Mouse (Mus musculus) heart, embryonic 15.5 days (tissue): ENCODE results near the gene Uqcrq. TPM values are rescaled to one million over a fixed set of nuclear protein-coding genes. Genes with fewer than 3 reads are reported as not detected.

Experiments used
- ATAC-seq: fragments of 200-750 bp; cut with Nextera tagmentation; replicated peaks from 2 replicates; pipeline ENCODE4 v1.8.0; 2017; ENCODE audit warnings: low read depth, moderate TSS enrichment; ENCODE audit not compliant: insufficient number of reproducible peaks, insufficient read depth, low FRiP score
- H3K27ac ChIP-seq: fragments of 300-500 bp; sonication (generic); 2 replicates; pipeline ENCODE4 v1.5.1; 2015; ENCODE audit warnings: mild to moderate bottlenecking, inconsistent platforms
- H3K27me3 ChIP-seq: fragments of 300-500 bp; sonication (generic); 2 replicates; pipeline ENCODE4 v1.6.1; 2015; ENCODE audit warnings: inconsistent platforms
- H3K36me3 ChIP-seq: fragments of 300-500 bp; sonication (generic); 2 replicates; pipeline ENCODE4 v1.6.1; 2015; ENCODE audit warnings: mild to moderate bottlenecking, inconsistent platforms
- H3K4me1 ChIP-seq: fragments of 300-500 bp; sonication (generic); replicated peaks from 2 replicates; pipeline ENCODE4 v1.6.1; 2015; ENCODE audit warnings: inconsistent platforms
- H3K4me2 ChIP-seq: fragments of 300-500 bp; sonication (generic); 2 replicates; pipeline ENCODE4 v1.6.1; 2015; ENCODE audit warnings: inconsistent platforms, mild to moderate bottlenecking, moderate library complexity
- H3K4me3 ChIP-seq: fragments of 300-500 bp; sonication (generic); 2 replicates; pipeline ENCODE4 v1.5.1; 2015; ENCODE audit warnings: mild to moderate bottlenecking, inconsistent platforms
- H3K9ac ChIP-seq: fragments of 300-500 bp; sonication (generic); 2 replicates; pipeline ENCODE4 v1.6.1; 2015; ENCODE audit warnings: mild to moderate bottlenecking, inconsistent platforms
- H3K9me3 ChIP-seq: fragments of 300-500 bp; sonication (generic); replicated peaks from 2 replicates; pipeline ENCODE4 v1.6.1; 2016; ENCODE audit warnings: inconsistent platforms
- WGBS: fragments of 180-500 bp; shearing (Covaris S2); methylation state at CpG from one replicate; pipeline ENCODE4 v1.1.7; 2015; ENCODE audit warnings: mixed read lengths; 5-methylcytosine and 5-hydroxymethylcytosine counted together
- polyA plus RNA-seq: library from polyadenylated mRNA; unstranded; fragments of >200 nt; fragmentation: Nextera tagmentation; extraction: Ambion mirVana; gene quantifications from 2 replicates; pipeline ENCODE4 v1.2.1, GENCODE M21; 2015

Uqcrq gene
- 1,038 and 1,358 TPM in 2 replicates for polyA plus RNA-seq

DNA sequence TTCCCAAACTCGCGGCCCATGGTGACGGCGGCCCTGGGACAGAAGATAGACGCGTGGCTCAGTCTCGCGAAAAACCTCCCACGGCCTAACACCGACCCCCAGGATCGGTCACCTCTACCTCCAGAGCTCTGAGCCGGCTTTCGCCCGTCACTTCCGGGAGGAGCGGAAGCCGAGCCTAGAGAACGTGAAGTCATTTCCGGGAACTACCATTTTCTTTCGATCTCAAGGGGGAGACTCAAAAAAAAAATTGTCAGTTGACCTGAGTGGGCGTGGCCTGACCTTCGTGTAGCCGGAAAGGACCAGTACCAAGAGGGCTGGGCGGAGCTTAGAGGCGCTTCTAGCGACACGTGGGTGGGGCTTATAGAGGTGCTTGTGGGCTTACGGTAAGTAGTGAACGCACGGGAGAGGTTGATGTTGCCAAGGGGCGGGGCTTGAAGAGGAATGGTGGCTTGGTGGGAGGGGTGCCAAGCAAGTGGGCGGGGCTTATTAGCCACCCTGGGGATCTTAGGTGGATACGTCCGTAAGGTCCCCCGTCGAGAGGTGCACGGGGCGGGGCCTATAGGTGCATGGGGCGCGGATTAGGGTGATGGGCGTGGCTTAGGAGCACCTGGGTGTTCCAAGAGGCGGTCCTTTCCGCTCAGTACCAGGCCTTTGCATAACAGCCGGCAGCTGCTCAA lies at the start of gene Uqcrq, which contains the start of gene Gdf9:
Gene Uqcrq, minus strand, starts transcription at position 162 of the 677 bp plus-strand sequence.
Gene Gdf9, plus strand, starts transcription at position 354 of the 677 bp plus-strand sequence.
- under 1% methylated on average over 44 of the region's 44 CpGs for WGBS
- Histone ChIP-seq H3K27me3 (no peaks in the 10 kb centered on the region), H3K4me3 (peak within 1 kb of the TSS; percentile 73)

DNA sequence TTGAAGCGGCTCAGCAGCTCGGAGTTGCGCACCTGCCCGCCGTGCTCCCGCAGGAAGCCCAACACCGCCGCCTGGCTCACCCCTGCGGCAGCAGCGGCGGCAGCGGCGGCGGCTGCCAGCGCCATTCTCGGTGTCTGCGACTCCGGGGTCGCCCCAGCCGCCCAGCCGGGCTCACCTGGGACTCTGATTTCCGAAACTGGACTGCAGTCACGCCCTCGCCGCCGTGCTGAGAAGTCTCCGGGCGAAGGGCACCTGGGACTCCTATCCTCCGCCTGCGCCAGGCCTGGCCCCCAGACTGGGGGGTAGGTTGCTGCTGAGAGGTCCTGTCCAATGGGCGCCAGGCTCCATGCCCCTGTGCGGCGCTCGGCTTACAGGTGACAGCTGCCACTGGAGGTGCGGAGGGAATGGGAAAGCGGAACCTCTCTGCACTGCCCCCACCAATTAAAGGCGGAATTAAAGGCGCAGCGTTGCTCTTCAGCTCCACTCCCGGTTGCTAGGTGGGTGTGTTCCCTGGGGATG lies 49.2 kb upstream of the Uqcrq start, which contains the start of the genes Gm9945 and Sowaha:
Gene Gm9945, plus strand, starts transcription at position 384 of the 519 bp plus-strand sequence.
Gene Sowaha, minus strand, starts transcription at position 492 of the 519 bp plus-strand sequence.
- H3K9ac ChIP-seq, result peak within 1 kb of the TSS; percentile 39
- ATAC-seq, result no peak; the same call in 1 of the 2 replicates
- 4% methylated on average over 40 of the region's 40 CpGs for WGBS

More for the DNA sequence above, at the start of gene Uqcrq, which contains the start of gene Gdf9:
- H3K36me3 ChIP-seq, result peaks cover 15% of the 10 kb centered on the region
- peak within 1 kb of the TSS; percentile 83 for H3K27ac ChIP-seq
- H3K4me2 ChIP-seq, result peak within 1 kb of the TSS; percentile 71
- peak; percentile 95 for ATAC-seq
- peaks cover 18% of the 10 kb centered on the region for H3K4me1 ChIP-seq
- H3K9me3 ChIP-seq, result no peaks in the 10 kb centered on the region
- H3K9ac ChIP-seq, result peak within 1 kb of the TSS; percentile 76

DNA sequence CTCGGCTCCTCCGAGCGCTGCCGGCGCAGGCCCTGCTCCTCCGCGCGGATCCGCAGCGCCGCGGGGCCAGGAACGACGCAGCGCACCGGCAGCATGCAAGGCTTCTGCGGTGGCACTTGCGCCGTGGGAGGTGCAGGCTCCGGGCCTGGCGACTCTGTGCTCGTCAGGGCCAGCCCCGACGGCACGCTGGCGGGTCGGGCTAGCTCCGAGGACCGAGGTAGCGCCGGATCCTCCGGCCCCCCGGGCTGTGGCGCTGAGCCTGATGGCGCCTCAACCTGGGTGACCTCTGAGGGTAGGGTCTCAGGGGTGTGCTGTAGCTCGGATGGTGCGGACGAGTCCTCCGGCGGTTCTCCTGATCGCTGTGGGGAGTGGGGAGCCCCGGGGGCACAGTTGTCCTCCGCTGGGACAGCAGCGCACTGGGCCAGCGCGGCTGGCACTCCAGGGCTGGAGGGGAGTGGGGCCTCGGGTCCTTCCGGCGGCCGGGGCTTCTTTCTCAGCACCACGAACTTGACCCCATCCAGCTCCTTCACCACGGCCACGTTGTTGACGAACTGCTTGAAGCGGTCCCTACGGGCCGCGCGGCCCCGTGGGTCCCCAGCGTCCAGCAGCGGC lies 48.6 kb upstream of the Uqcrq start:
- Histone ChIP-seq H3K9me3 (no peaks in the 10 kb centered on the region), H3K9ac (peak overlapping the region; percentile 39), H3K27ac (no peak overlapping the region), H3K4me2 (peak overlapping the region; percentile 98), H3K27me3 (peaks cover 75% of the 10 kb centered on the region), H3K4me3 (peak overlapping the region; percentile 61), H3K4me1 (peaks cover 19% of the 10 kb centered on the region), H3K36me3 (no peaks in the 10 kb centered on the region)
- ATAC-seq, result 0 out of 2 replicates have a peak, but pooled peaks have one; percentile 47
- 1% methylated on average over 62 of the region's 62 CpGs for WGBS

More for the DNA sequence above, 49.2 kb upstream of the Uqcrq start, which contains the start of the genes Gm9945 and Sowaha:
- H3K36me3 ChIP-seq, result no peaks in the 10 kb centered on the region
- peak within 1 kb of the TSS; percentile 61 for H3K4me3 ChIP-seq
- no peaks in the 10 kb centered on the region for H3K9me3 ChIP-seq
- H3K4me2 ChIP-seq, result peak within 1 kb of the TSS; percentile 98
- no peak within 1 kb of the TSS for H3K27ac ChIP-seq
- peaks cover 19% of the 10 kb centered on the region for H3K4me1 ChIP-seq
- peaks cover 70% of the 10 kb centered on the region for H3K27me3 ChIP-seq

DNA sequence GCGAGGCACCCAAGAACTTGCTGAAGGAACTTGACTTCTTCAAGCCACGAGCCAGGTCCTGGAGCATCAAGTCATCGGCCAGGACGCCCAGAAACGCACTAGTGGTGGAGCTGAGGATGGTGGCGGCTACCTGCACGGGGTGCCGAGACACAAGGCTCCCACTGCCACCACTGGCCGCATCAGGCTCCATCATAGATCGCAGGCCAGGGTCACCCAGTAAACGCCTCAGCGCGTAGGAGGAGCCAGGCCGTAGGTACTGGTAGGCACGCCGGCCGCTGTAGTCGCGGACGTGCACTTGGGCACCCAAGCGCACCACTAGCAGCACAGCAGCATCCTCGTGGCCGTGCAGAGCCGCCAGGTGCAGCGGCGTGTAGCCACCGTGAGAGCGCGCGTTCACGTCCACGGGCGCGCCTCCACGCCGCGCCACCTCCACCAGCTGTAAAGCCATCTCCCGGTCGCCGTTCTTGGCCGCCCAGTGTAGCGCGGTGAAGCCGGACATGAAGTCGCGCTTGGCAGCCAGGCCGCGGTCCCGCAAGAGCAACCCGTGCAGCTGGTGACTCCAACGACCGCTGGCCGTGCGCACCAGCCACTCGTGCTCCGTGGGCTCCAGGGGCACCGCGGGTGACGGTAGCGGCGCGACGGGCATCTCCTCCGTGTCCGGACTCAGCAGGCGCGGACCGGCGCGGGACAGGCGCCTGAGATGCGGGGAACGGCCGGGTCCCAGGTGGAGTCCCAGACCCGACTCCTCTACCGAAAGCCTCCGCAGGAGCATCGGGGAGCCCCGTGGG lies 47.9 kb upstream of the Uqcrq start:
- WGBS, result 6% methylated on average over 79 of the region's 79 CpGs
- Histone ChIP-seq H3K4me3 (peak overlapping the region; percentile 61), H3K27ac (no peak overlapping the region), H3K27me3 (peaks cover 82% of the 10 kb centered on the region), H3K36me3 (no peaks in the 10 kb centered on the region), H3K9ac (peak overlapping the region; percentile 7), H3K9me3 (no peaks in the 10 kb centered on the region), H3K4me2 (peak overlapping the region; percentile 98), H3K4me1 (peaks cover 19% of the 10 kb centered on the region)
- peak; percentile 35; the same call in 1 of the 2 replicates for ATAC-seq

DNA sequence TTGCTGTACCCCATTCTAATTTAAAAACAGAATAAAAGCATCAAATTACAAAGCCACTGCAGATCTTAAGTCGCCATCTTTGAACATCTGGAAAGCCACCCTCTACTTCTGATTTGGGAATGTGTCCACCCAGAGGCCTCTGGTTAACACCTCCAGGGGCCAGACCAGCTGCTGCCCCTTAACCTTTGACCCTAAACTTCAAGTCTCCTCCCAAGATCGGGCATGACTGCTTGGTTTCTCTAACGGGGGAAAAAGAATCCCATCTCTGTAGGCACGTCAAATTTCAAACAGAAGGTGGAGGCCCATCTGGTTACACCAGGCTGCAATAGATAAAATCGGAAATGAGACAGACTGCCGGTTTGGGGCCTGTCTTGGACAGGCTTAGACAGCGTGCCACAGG lies 47.2 kb upstream of the Uqcrq start:
- Histone ChIP-seq H3K27me3 (peaks cover 87% of the 10 kb centered on the region), H3K36me3 (no peaks in the 10 kb centered on the region), H3K9me3 (no peaks in the 10 kb centered on the region), H3K27ac (no peak overlapping the region), H3K4me3 (no peak overlapping the region), H3K9ac (no peak overlapping the region), H3K4me2 (no peak overlapping the region), H3K4me1 (peaks cover 19% of the 10 kb centered on the region)
- ATAC-seq, result no peak
- 66% methylated on average over 7 of the region's 7 CpGs for WGBS

DNA sequence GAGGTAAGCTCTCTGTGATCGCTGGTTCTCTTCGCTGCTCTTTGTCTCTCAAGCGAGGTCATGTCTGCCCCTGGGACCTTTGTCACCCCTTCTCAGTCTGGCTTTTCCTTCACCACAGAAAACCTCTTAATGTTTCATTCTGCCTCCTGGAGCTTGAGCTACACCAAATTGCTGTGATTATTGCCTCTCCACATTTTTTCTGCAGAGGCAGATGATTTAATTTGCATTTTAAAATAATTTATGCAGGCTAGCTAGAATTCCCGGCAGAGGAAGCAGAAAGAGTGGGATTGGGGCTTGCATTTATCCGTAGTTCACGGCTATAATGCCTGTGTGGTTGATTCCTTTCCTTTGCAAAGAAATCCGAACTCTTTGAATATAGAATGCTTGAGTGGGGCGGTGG lies 45.0 kb upstream of the Uqcrq start:
- H3K27me3 ChIP-seq, result peaks cover 85% of the 10 kb centered on the region
- 37% methylated on average over 8 of the region's 8 CpGs for WGBS
- no peak overlapping the region for H3K27ac ChIP-seq
- no peak overlapping the region for H3K9ac ChIP-seq
- no peaks in the 10 kb centered on the region for H3K36me3 ChIP-seq
- no peak for ATAC-seq
- no peaks in the 10 kb centered on the region for H3K9me3 ChIP-seq
- H3K4me1 ChIP-seq, result peaks cover 19% of the 10 kb centered on the region
- no peak overlapping the region for H3K4me3 ChIP-seq
- H3K4me2 ChIP-seq, result no peak overlapping the region

DNA sequence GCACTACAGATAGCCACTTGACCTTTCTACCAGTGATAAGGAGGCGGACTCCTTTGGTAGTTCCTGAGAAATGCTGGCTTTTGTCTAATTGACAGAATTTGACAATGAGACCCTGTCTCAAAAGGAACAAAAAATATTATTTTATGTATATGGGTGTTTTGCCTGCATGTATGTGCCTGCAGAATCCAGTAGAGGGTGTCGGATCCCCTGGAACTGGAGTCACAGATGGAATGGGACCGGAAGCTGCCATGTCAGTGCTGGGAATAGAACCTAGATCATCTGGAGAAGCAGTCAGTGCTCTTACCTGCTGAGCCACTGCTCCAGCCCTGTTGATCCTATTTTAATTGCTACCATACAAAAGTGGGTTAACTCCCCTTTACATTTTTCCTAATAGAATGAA lies 42.1 kb upstream of the Uqcrq start:
- H3K36me3 ChIP-seq, result no peaks in the 10 kb centered on the region
- ATAC-seq, result no peak
- H3K4me2 ChIP-seq, result no peak overlapping the region
- H3K9ac ChIP-seq, result no peak overlapping the region
- no peak overlapping the region for H3K4me3 ChIP-seq
- H3K27me3 ChIP-seq, result peaks cover 66% of the 10 kb centered on the region
- H3K4me1 ChIP-seq, result peaks cover 13% of the 10 kb centered on the region
- WGBS, result 67% methylated on average over 3 of the region's 3 CpGs
- no peak overlapping the region for H3K27ac ChIP-seq
- H3K9me3 ChIP-seq, result no peaks in the 10 kb centered on the region

DNA sequence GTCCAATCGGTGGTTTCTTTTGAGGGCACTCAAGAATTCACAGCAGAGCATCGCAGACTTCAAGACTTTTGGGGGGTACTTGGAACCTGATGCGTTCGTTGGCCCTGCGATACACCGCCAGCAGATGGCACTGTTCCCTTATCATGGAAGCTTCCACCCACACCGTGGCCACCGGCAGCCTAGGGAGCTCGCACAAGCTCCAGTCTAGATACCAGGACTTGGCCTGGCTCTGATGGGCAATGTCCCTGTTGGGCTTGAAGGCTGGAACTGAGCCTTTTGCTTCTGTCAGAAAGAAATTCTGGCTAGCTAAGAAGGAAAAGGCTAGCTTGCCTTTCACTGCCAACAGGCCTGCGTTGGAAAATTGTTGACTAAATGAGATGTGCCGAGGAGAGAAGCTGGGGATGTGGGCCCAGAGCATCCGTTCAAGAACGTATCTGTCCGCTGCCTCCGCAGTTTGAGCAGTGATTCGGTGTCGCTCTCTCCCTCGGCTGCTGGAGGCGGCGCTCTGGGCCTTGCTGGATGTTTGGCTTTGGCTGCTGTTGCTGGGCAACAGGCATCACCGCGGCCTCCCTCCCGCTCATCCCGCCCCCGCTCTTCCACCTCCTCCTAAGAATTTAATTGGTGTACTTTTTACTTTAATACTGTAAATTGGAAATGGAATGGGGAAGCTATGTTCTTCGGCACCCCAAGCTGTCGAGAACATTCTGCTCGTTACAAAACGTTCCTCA lies 39.5 kb upstream of the Uqcrq start, which contains the start of gene Gm9837:
Gene Gm9837, minus strand, starts transcription at position 512 of the 728 bp plus-strand sequence.
- Histone ChIP-seq H3K9me3 (no peaks in the 10 kb centered on the region), H3K4me3 (peak within 1 kb of the TSS; percentile 28), H3K4me1 (peaks cover 25% of the 10 kb centered on the region), H3K27me3 (peaks cover 69% of the 10 kb centered on the region), H3K27ac (no peak within 1 kb of the TSS), H3K4me2 (peak within 1 kb of the TSS; percentile 56), H3K36me3 (no peaks in the 10 kb centered on the region), H3K9ac (peak within 1 kb of the TSS; percentile 28; the same call in 1 of the 2 replicates)
- peak; percentile 70 for ATAC-seq
- 4% methylated on average over 29 of the region's 29 CpGs for WGBS

DNA sequence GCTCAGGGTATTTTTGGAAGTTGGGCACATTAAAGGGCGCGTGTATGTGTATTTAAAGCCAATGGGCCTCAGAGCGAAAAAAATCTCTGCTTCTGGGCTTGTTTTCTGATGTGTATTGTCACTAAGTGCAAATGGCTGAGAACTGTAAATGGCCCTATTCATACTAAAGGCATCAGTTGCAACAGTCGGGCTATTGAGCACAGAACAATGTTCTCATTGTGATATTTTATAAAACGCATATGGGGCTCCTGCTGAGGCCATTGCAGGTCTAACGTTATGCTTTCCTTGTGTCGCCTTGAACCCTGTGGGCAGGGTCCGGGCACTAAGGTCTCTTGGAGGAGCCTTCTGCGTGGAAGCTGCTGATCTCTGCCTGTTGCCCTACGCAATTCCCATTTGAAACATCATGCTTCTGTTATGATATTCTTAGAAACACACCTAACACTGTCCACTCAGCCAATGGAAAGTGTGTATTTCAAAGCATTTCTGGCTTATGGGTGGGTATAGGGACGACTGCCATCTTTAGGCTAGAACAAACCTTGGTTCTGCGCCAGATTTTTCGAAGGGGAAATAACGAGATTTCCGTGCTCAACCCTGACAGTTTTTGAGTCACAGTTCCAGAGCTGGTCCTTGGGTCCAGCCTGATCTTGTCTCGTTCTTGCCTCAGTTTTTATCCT lies 38.8 kb upstream of the Uqcrq start:
- Histone ChIP-seq H3K36me3 (no peaks in the 10 kb centered on the region), H3K27ac (no peak overlapping the region), H3K4me3 (0 out of 2 replicates have a peak overlapping the region, but pooled peaks have one; percentile 28), H3K9ac (no peak overlapping the region), H3K4me2 (peak overlapping the region; percentile 56), H3K4me1 (peaks cover 25% of the 10 kb centered on the region), H3K27me3 (peaks cover 69% of the 10 kb centered on the region), H3K9me3 (no peaks in the 10 kb centered on the region; the same call in 1 of the 2 replicates)
- ATAC-seq, result no peak
- 36% methylated on average over 16 of the region's 16 CpGs for WGBS
